In the genomic region with DNA sequence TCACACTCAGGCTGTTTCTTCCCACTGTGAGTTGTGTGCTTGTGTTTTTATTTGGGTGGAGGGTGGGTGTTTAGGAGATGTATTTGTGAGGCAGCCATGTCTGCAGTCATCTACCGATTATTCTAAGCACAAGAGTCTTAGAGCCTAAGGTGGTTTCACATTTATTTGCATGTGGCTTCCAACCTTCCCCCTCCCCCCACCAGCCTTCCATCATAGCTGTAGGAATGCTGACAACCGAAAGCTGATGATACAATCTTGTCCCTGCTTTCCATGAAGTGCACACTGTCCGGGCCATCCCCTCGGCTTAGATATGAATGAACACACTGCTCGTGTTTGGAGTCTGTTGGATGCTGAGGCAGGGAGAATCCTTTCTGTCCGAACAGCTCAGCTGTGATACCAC, we compare ENCODE assay signal across 12 mouse cellular contexts.
"Had no signal": no experiment of that assay in that cellular context is flagged by ENCODE, and none has a peak within 500 bp of the region (broad histone marks: within the 10 kb centered on the region; RNA-seq: fewer than 3 reads in every experiment).

No protein-coding gene starts in this region.

- H3K9me3 ChIP-seq: limb, embryonic 15.5 days; liver, embryonic 13.5 days; megakaryocyte, embryonic 14.5 days; midbrain, embryonic 15.5 days; neural tube, embryonic 13.5 days had no signal

- H3K27me3 ChIP-seq: limb, embryonic 15.5 days; megakaryocyte, embryonic 14.5 days; midbrain, embryonic 15.5 days had no signal

- DNase-seq: kidney, adult 8-10 months; kidney, postnatal 36 days; liver, embryonic 13.5 days; lung, postnatal 4 days; right cerebral cortex, postnatal 25 days; thymus, postnatal 36 days had no signal

- H3K27ac ChIP-seq: kidney, postnatal 0 days; layer of hippocampus, adult 2 months; limb, embryonic 15.5 days; liver, embryonic 13.5 days; midbrain, embryonic 15.5 days; neural tube, embryonic 13.5 days had no signal

- H3K4me1 ChIP-seq: limb, embryonic 15.5 days; midbrain, embryonic 15.5 days had no signal

- H3K9ac ChIP-seq: limb, embryonic 15.5 days; liver, embryonic 13.5 days; midbrain, embryonic 15.5 days; neural tube, embryonic 13.5 days had no signal

- H3K36me3 ChIP-seq: limb, embryonic 15.5 days; liver, embryonic 13.5 days; midbrain, embryonic 15.5 days; neural tube, embryonic 13.5 days had no signal

- H3K4me3 ChIP-seq: layer of hippocampus, adult 2 months; limb, embryonic 15.5 days; liver, embryonic 13.5 days; megakaryocyte, embryonic 14.5 days; midbrain, embryonic 15.5 days; neural tube, embryonic 13.5 days had no signal
